Mouse (Mus musculus): Measurements from ENCODE around the gene Fam189a2. TPM values are rescaled to one million over a fixed set of nuclear protein-coding genes. Genes with fewer than 3 reads are reported as not detected.

Fam189a2 gene
- total RNA-seq, 2 experiments from 2014 or later: not detected

DNA sequence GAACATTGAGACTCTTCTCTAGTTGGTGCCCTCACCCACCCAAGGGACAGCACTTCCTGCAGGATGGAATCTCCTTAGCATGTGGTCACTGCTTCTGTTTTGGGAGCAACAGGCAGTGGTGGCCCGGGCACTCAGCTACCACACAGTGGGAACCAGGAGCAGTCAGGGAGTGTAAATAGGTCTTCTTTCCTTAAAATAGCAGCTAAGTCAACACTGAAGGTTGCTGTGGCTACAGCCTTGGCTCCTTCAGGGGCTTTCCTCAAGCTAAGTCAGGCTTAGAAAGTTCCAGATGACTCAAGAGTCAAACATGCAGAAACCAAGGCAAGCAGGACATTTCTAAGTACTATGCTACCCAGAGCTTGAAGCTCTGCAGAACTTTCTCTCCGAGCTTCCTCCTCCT is 43.5 kb downstream of the Fam189a2 start:
- ATAC-seq (replicated peaks; ENCODE audit: low FRiP score, poor library complexity, severe bottlenecking): no peak

DNA sequence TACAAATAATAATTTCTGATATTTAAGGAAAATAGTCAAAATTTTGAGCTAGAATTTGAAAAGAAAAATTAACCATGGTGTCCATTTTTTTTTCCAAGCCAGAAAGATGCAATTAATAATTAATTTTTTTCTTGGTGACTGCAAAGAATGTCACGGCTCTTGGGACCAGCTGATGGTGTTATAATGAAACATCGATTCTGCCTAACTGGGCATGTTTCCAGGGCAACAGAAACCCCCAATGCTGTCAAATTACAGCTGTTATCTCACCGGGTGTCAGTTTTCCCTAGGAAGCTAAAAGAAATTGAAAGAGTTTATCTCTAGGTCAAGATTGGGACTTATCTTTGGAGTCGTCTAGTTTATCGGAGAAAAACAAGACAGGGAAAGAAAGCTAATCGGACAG is 46.6 kb downstream of the Fam189a2 start:
- ATAC-seq (replicated peaks; ENCODE audit: low FRiP score, poor library complexity, severe bottlenecking): no peak

DNA sequence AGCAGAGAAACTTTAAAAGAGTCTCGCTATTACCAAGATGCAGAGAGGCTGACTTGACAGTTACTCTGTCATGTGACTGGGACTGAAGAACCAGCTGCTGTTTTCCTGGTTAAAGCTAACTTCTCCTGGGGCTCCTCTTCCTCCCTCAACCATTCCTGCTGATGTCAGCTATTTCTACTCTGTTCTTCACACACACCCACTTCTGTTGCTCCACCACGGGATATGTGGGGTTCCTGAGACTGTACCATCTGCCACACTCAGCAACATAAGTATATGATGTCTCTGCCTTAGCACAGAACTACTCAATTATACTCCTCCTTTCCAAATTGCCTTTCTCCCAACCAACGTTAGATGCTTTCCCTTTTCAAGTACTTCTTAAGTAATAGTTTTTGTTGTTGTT is 50.2 kb downstream of the Fam189a2 start:
- ATAC-seq (replicated peaks; ENCODE audit: low FRiP score, poor library complexity, severe bottlenecking): no peak

DNA sequence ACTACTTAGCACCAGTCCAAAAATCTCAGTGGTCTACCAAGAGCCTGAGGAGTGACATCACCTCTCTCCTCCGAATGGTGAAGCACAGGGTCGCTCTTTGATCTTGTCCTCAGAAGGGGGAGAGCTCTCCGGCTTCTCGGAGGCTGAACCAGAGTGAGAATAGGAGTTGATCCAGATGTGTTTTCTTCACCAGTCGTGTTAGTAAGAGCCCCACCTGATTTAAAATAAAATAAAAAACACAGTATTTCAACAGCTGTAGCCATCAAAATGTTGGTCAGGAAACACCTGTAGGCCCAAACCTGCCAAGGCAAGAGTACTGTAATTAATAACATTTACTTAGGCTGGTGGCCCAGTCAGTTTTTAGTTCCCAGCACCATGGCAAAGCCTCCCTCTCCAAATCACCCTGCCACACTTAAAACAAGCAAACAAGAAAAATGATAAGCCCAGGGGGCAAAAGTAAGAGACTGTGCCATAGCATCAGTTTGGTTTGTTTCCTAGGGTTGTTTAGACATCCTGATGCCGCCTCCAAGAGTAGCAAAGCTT is 52.8 kb downstream of the Fam189a2 start:
- no peak for ATAC-seq (replicated peaks; ENCODE audit: low FRiP score, poor library complexity, severe bottlenecking)

DNA sequence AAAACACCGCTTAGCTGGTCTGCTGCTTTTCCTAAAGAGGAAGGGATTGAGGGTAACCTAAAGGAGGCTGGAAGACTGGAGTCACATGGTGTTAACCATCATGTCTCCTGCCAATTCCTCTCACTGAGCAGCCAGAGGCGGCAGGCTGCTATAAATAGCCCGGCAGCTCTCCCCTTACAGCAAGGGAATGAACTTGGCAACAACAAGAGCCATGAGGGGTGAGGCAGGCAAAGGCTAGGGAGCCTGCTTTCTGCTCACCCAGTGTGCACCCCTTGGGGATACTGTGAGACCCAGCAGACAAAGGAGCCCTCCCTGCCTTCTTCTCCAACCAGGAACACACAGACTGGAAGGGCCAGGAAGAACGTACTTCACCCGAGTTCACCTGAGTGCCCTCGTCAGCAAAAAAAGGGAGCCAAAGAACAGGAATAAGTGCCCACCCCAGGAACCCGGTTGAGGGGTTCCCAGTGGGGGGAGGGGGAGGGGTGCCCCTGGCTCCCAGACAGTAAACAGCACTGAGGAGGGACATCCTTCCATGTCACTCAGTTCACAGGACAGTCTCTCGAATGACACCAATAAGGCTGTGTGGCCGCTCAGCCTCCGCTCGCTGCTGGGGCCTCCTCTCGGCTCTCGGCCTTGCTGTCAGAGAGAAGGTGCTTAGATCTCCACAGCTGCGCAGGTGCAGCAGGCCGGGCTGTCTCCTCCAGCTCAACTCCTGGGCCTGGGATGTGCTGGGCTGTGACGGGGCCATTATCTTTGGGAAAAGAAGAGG is 57.8 kb downstream of the Fam189a2 start:
- ATAC-seq (replicated peaks; ENCODE audit: low FRiP score, poor library complexity, severe bottlenecking): no peak

DNA sequence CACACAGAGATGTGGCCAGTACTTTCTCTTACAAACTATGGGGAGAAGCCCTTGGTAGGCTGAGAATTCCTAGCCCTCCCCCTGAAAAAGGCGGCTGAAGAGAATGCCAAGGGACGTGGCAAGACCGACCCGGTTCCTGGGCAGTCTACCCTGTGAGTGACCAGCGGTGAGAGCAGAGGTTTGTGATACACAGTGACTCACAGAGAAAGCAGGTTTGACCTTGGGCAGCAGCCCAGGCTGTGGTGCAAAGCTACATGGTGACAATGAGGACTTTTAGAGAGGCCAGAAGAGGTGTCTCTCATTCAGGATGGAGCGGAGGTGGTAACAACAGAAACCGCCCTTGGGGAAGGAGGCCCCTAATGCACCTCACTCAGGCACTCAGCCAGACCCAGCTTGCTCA is 59.4 kb downstream of the Fam189a2 start:
- ATAC-seq (replicated peaks; ENCODE audit: low FRiP score, poor library complexity, severe bottlenecking): no peak

DNA sequence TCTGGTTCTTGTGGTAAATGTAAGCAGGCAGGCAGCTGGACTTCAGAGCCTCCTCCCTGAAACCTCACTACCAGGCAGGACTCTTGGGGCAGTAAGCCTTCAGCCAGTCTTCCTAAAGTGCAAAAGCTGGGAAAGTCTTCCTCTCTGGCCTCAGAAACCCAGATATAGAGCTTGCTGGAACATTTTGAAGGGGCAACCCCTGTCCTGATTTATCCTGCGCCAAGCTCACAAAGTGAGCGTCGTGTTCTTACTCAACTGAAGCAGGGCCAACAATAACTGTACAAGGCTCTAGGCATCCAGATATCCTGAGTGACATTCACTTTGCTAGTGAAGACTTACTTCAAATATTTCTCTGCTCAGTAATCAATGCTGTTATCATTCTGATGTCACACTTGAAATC is 60.4 kb downstream of the Fam189a2 start:
- ATAC-seq (replicated peaks; ENCODE audit: low FRiP score, poor library complexity, severe bottlenecking): no peak

DNA sequence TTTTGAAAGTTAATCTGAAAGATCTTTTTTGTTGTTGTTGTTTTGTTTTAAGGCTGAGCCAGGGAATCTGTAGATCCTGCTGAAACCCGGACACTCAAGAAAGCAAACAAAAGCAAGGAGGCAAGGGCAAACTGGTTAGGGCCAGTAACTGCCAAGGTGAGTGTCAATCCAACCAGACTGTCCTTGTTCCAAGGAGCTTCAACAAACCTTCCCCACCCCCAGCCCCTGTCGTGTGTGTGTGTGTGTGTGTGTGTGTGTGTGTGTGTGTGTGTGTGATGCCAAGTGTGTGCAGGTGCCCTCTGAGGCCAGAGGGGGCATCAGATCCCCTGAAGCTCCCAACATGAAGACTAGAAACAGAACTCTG is 62.0 kb downstream of the Fam189a2 start:
- ATAC-seq (replicated peaks; ENCODE audit: low FRiP score, poor library complexity, severe bottlenecking): no peak

DNA sequence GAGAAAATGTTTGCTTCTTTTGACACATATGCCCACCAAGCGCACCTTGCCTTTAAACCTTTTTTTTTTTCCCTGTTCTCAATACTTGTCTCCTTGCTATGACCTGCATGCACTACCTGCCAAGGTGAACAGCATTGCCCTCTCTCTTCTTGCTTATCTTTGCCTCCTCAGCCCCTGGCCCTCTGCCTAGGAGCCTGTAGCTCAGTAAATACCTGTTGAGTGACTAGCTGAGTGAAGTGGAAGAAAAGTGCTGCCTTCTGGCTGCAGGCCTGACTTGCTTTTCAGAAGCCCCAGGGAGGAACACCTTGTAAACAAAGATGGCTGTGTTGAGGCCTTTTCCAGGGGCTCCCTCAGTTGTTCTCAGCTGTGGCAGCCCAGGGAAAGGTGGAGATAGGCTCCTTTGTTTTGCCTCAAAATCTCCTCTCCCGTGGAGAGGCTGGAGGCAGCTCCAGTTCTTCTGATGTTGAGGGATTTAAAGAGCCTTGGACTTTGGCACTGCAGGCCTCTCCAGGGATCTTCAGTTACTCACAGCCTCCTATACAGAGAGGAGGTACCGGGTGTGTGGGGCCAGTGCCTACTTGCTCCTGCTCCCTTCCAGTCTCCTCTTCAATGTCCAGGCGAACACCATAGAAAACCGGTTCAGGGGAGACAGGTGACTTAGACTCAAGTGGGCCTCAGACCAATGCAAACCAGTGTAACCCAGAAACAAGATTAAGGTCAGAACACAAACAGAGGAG is 62.5 kb downstream of the Fam189a2 start:
- ATAC-seq (replicated peaks; ENCODE audit: low FRiP score, poor library complexity, severe bottlenecking): no peak

DNA sequence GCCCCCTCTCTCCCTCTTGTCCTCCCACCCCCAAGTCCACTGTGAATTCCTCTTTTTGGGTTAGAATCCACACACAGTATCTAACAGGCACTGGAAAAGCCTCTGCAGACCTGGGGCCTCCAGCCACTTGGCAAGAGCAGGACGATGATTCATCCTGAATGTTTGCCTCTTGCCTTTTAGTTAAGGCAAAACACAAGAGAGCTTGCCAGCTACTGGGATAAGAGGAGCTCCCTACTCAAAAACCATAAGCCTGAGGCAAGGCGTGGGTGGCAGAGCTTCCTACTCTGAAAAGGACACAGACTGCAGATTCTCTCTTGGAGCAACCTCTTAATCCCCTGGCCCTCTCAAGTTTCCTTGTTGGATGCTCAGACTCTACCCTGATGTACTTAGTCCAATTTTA is 63.7 kb downstream of the Fam189a2 start:
- ATAC-seq (replicated peaks; ENCODE audit: low FRiP score, poor library complexity, severe bottlenecking): no peak

DNA sequence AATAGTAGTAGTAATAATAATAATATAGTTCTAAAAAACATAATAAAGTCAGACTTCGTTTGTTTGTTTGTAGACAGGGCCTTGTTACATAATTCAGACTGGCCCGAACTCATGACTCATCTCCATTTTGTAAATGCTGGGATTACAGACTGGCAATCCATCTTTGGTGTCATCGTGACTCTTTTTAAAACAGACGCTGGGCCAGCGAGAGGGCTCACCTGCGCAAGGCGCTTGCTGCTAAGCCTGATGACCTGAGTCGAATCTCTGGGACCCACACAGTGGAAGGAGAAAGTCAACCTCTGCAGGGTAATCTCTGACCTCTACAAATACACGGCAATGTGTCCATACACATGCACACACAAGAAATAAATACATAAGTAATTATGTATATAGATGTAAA is 64.4 kb downstream of the Fam189a2 start:
- ATAC-seq (replicated peaks; ENCODE audit: low FRiP score, poor library complexity, severe bottlenecking): no peak

DNA sequence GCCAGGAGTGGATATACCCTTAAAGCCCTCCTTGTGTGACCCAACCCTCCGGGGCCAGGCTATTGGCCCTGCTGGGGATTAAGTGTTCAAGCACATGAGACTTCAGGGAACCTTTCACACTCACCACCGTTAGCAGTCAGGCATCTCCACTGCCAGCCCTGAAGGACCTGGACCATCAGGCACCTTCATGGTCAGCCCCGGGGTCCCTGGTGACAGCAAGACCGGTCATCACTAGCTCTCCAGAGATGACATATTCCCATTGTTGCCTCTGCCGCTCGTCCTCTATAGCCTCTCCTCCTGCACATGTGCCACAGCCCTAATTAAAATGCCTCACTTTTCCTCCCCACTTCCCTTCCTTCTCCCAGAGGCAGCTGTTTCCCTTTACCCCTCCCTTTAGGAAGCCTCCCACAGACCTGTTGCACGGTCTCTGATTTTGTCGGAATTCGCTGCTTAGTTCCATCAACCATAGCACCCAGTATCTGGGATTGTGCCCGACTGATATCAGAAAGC is 66.4 kb downstream of the Fam189a2 start:
- no peak for ATAC-seq (replicated peaks; ENCODE audit: low FRiP score, poor library complexity, severe bottlenecking)

DNA sequence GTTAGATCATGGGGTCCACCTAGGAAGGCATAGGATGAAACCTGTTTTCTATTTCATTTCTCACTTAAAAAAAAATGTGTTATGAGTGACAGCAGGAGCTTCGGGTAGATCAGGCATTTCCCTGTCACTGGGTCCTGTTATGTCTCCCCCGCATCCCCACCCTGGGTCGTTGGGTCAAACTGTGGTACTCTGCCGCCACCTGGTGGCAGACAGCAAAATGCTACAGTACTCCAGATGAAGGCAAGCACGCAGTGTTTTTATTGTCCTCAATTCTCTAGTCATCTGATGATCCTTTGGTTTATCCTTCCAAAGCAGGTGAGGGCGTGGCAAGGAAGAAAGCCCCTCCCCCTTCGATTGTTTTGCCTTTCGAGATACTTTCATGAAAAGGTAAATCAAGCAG is 69.3 kb downstream of the Fam189a2 start:
- ATAC-seq (replicated peaks; ENCODE audit: low FRiP score, poor library complexity, severe bottlenecking): no peak

DNA sequence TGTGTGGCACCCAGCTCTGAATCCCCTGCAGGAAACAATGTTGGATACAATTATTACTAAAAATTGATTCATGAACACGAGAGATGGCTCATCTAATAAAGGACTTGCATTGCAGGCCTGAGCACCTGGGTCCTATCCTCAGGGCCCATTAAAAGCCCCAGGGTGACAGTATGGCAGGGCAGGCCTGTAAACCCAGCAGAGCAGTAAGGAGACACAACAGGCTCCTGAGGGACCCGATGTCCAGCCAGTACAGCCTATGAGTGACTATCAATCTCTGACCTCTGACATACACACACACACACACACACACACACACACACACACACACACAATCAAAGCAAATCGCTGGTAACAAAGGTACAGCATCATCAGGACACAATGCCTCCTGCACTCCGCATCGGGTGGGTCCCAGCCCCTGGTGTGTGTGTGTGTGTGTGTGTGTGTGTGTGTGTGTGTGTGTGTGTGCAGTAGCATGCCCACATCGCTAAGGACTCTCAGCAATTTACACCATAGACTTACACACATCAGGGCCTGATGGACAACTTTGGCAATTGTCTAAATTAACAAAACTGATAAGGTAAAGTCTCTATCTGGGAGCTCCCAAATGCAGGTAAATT is 69.9 kb downstream of the Fam189a2 start:
- no peak for ATAC-seq (replicated peaks; ENCODE audit: low FRiP score, poor library complexity, severe bottlenecking)

DNA sequence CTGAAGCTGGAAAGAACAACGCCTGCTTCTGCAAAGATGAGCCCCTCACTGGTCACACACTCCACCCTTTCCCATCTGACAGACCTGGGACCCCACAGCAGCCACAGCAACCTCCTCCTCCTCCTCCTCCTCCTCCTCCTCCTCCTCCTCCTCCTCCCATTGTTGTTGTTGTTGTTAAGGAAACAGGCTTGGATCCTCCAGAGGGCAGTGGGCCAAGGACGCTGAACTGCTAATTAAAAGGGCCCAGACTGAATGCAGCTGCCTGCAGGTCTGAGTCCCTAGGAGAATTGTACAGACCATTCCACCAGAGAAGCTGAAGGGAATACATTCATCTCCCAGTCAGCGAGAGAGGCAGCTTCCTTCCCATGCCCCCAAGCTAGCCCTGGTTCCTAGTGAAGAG is 70.5 kb downstream of the Fam189a2 start:
- no peak for ATAC-seq (replicated peaks; ENCODE audit: low FRiP score, poor library complexity, severe bottlenecking)

DNA sequence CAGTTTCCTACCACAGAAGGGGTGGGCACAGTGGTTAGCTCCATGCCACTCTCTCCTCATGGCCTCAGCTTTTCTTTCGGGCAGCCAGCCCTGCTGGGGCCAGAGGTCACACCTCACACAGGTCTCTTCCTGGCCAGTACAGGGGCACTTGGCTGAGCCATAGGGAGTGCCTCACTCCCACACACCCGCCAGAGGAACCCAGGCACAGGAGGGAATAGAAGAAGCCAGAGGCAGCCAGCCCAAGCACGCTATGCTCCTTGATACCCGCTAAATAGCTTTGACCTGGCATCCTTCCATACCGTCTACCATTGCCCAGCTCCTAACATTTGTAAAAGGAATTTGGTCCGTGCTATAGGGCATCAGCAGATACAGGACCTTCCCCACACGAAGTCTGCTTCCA is 70.9 kb downstream of the Fam189a2 start:
- ATAC-seq (replicated peaks; ENCODE audit: low FRiP score, poor library complexity, severe bottlenecking): no peak

DNA sequence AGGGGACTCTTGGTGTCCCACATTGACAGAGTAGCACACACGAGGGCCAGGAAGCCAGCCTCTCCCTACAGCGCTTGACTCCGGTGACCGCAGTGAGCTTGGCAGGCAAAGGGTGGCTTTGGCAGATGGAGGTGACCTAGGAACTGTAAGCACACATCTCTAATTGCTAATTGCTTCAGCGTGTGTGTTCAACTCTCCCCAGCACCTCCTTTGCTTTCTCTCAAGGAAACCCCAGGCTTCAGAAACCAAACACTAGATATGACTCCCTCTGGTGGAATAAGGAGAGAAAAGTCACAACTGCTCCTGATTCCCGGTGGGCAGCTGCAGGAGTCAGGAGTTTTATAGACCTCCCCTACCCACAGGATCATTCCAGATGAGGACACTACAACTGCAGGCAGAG is 71.9 kb downstream of the Fam189a2 start:
- no peak for ATAC-seq (replicated peaks; ENCODE audit: low FRiP score, poor library complexity, severe bottlenecking)

DNA sequence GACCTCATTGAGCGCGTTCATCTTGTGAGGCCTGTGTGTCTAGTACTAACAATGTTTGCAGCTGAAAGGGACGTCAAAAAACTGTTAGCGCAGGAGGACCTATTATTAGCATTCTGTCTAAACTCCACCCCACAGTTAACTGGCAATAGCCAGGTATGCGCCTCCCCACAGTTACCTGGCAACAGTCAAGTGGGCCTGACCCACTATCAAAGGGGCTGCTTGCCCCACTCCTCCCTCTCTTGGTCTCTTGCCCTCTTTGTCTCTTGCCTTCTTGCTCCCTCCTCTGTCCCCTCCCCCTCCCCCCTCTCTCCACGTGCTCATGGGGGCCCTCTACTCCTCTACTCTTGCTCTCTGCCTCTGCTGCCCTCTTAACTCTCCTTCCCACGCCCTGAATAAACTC is 73.3 kb downstream of the Fam189a2 start:
- no peak for ATAC-seq (replicated peaks; ENCODE audit: low FRiP score, poor library complexity, severe bottlenecking)

DNA sequence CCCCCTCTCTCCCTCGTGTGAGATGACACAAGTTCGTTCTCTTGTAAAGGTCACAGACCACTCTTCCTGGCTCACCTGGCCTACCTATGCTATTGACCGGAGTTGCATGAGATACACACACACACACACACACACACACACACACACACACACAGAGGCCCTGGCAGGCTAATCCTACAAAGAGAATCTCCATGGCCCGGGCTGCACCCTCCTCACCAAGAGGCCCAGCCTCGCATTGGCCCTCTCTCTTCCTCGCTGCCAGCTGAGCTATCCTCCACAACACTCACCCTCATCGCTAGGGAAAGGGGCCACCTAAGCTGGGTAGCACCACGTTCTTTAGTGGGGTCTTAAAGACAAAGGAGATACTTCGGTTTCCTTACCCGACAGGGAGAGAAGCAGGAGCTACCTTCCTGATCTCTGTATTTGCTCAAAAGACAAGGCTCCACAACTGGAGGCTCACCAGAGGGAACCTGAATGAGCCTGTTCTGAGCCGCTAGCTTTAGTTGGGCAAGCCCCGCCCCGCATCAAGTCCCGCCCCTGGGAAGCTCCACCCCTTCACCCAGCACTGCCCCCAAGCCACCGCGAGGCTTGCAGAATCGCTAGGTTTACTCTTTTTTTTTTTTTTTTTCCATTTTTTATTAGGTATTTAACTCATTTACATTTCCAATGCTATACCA is 74.4 kb downstream of the Fam189a2 start:
- no peak for ATAC-seq (replicated peaks; ENCODE audit: low FRiP score, poor library complexity, severe bottlenecking)

DNA sequence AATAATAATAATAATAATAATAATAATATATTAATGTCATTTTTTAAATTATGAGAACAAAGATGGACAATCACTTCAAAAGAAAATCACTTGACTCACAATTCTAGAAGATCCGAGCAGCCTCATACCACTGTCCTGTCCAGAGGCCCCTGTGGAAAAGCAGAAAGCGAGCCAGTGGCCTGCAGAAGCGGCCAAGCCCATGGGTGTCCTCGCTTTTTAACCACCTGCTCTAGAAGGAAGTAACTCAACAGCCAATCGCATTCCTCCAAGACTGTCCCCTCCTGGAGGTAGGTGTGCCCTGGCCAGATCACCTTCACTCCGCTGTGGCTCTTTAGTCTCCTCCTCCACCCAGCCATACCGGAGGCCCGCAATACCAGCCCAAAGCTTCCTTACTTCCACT is 75.4 kb downstream of the Fam189a2 start:
- ATAC-seq (replicated peaks; ENCODE audit: low FRiP score, poor library complexity, severe bottlenecking): no peak
